ENCODE assay signal across 35 mouse cellular contexts in genomic region chr5:112072456-112072855, GRCm38 (mm10).
"Had no signal": no experiment of that assay in that cellular context is flagged by ENCODE, and none has a peak within 500 bp of the region (broad histone marks: within the 10 kb centered on the region; RNA-seq: fewer than 3 reads in every experiment).

No protein-coding gene starts in this region.

- DNase-seq: heart, postnatal 10 days; heart, postnatal 14 days; heart, postnatal 36 days; heart, postnatal 4 days; kidney, adult 11 months; kidney, adult 18-20 months; kidney, adult 2 months; kidney, adult 8-10 months; kidney, adult 9 months; kidney, postnatal 10 days; kidney, postnatal 14 days; kidney, postnatal 25 days; kidney, postnatal 36 days; kidney, postnatal 4 days; layer of hippocampus, adult 9-11 months; layer of hippocampus, postnatal 36 days had no signal

- H3K4me2 ChIP-seq: heart, embryonic 12.5 days; heart, embryonic 13.5 days; heart, embryonic 15.5 days; hindbrain, embryonic 12.5 days; hindbrain, embryonic 13.5 days; hindbrain, embryonic 14.5 days; hindbrain, embryonic 15.5 days; intestine, embryonic 15.5 days; kidney, embryonic 15.5 days had no signal

- H3K27me3 ChIP-seq: heart, embryonic 13.5 days; hindbrain, embryonic 12.5 days; hindbrain, embryonic 13.5 days; hindbrain, embryonic 15.5 days; intestine, embryonic 15.5 days; kidney, embryonic 15.5 days had no signal

- H3K27ac ChIP-seq: heart, embryonic 10.5 days; heart, embryonic 13.5 days; heart, embryonic 15.5 days; hindbrain, embryonic 10.5 days; hindbrain, embryonic 12.5 days; hindbrain, embryonic 13.5 days; hindbrain, embryonic 14.5 days; hindbrain, embryonic 15.5 days; hindbrain, postnatal 0 days; intestine, embryonic 15.5 days; kidney, embryonic 15.5 days; kidney, postnatal 0 days; layer of hippocampus, adult 2 months; left cerebral cortex, adult 2 months had no signal

- H3K9me3 ChIP-seq: heart, embryonic 10.5 days; heart, embryonic 12.5 days; heart, embryonic 13.5 days; heart, embryonic 15.5 days; hindbrain, embryonic 10.5 days; hindbrain, embryonic 12.5 days; hindbrain, embryonic 13.5 days; hindbrain, embryonic 15.5 days; intestine, embryonic 15.5 days; kidney, embryonic 15.5 days had no signal

- H3K4me1 ChIP-seq: heart, embryonic 10.5 days; heart, embryonic 12.5 days; heart, embryonic 13.5 days; heart, embryonic 15.5 days; intestine, embryonic 15.5 days had no signal

- H3K9ac ChIP-seq: heart, embryonic 12.5 days; heart, embryonic 13.5 days; heart, embryonic 15.5 days; hindbrain, embryonic 12.5 days; hindbrain, embryonic 13.5 days; hindbrain, embryonic 14.5 days; hindbrain, embryonic 15.5 days; intestine, embryonic 15.5 days; kidney, embryonic 15.5 days had no signal

- ATAC-seq: hindbrain, embryonic 16.5 days; hindbrain, postnatal 0 days; inflammation-experienced regulatory T-cells, adult 6 months; intestine, embryonic 15.5 days; intestine, embryonic 16.5 days; intestine, postnatal 0 days had no signal

- H3K36me3 ChIP-seq: heart, embryonic 10.5 days; heart, embryonic 12.5 days; heart, embryonic 13.5 days; heart, embryonic 15.5 days; hindbrain, embryonic 10.5 days; hindbrain, embryonic 12.5 days; hindbrain, embryonic 13.5 days; hindbrain, embryonic 15.5 days; intestine, embryonic 15.5 days; kidney, embryonic 15.5 days had no signal

- H3K4me3 ChIP-seq: heart, embryonic 10.5 days; heart, embryonic 12.5 days; heart, embryonic 13.5 days; heart, embryonic 15.5 days; hindbrain, embryonic 10.5 days; hindbrain, embryonic 12.5 days; hindbrain, embryonic 13.5 days; hindbrain, embryonic 15.5 days; intestine, embryonic 15.5 days; kidney, embryonic 15.5 days; layer of hippocampus, adult 2 months; left cerebral cortex, adult 2 months had no signal
